Mouse (Mus musculus) layer of hippocampus, postnatal 36 days (tissue): ENCODE data around the gene Fermt3. TPM values are rescaled to one million over a fixed set of nuclear protein-coding genes. Genes with fewer than 3 reads are reported as not detected.
"Not testable (repeated sequence)": the region's sequence is repeated elsewhere in the genome, so short reads cannot be mapped to it uniquely, and the experiment has no call there.

Experiments
- DNase-seq, 2 experiments: peaks; one replicate each; pipeline ENCODE4 v3.0.0; 2022
- total RNA-seq, 2 experiments: library from RNA; stranded (reverse); gene quantifications; 2 replicates each; pipeline ENCODE4 v1.2.3; 2021

Fermt3 gene
- total RNA-seq, 2 experiments from 2014 or later, result 3.9 to 5.0 TPM

GRCm38 (mm10) chr19:7039088-7039720, 19.9 kb upstream of the Fermt3 start:
- peak in 1 of 2 experiments; percentile 42 for DNase-seq

DNA sequence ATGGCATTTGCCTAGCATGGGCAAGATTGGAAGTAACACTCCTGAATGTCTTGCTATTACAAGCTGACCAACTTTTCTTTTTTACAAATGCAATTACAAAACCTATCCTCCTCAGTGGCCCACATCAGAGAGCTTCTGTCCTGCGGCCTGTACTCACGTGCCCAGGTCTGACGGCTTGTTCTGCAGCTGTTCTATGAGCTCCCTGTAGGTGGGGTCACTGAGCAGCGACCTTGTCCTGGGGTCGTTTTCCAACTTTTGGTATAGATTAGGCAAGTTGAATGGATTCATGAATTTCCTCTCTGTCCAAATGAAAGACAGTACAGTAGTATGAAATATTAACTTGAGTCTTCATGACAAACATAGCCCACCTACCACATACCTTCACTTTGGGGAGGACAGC, 14.7 kb upstream of the Fermt3 start:
- DNase-seq, result no peak

GRCm38 (mm10) chr19:7029531-7029930, 10.3 kb upstream of the Fermt3 start:
- DNase-seq, result no peak

GRCm38 (mm10) chr19:7020224-7020641, 964 bp upstream of the Fermt3 start:
- DNase-seq, result no peak

DNA sequence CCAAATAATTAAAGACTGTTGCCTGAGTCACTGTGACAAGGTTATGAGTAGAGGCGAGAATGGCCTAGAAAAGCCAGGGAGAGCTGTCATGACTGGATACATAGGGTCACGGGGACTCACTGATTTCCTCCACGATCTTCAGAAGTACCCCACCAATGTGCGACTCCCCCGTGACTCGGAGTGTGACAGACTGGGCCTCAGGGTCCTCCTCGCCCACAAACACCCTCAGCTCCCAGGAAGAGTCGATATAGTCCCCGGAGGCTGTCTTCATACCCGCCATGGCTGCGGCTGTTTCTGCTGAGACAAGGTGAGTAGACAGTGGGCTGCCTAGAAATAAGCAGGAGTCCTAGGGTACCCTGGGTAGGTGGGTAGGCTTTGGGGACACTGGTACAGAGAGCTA, 723 bp downstream of the Fermt3 start:
- no peak for DNase-seq

- no peak for DNase-seq
Observed at GRCm38 (mm10) chr19:7017541-7018457, 1.5 kb downstream of the Fermt3 start.

DNA sequence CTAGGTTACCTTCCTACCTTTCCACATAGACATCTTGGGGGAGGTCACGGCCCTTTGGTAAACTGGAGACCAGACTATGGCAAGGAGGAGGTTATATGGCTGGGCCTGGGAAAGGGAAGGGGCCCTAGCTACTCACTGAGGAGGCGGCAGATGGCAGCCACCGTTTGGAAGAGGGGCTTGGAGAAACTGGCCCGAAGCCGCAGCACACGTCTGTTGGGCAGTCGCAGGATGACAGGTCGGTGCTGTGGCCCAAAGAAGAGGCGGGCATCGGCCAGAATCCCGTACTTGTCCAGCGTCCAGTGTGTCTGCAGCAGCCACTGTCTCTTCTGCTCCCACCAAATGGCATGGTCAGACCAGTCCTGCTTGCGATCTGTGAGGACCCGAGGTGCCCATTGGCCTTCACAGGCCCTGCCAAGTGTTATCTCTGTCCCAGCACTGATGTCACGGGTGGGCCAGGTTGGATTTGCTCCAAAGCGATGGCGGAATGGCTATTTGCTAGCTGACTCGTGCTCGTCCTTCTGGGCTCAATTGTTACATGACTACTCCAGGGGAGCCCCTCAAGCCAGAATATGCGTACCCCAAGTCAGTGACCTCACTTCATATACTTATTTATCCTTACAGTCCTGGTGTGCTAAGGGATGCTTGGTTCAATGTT, 4.7 kb downstream of the Fermt3 start:
- no peak for DNase-seq

- no peak for DNase-seq
Observed at GRCm38 (mm10) chr19:7013984-7014383, 5.3 kb downstream of the Fermt3 start.

DNA sequence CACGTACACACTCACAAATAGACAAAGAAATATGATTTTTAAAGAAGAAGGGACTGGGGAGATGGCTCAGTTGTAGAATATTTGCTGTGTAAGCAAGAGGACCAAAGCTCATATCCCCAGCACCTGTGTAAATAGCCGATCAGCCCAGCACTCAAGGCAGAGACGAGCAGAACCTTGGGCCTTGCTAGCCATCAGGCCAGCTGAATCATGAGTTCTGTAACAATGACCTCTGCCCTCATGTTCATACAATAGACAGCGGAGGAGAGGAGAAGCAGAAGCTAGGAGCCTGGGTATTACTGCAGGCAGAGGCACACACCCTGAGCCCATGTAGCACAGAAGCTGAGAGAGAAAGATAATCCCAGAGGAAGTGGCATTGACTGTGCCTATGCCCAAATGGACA, 6.8 kb downstream of the Fermt3 start:
- DNase-seq, result no peak

GRCm38 (mm10) chr19:7006892-7007593, 12.2 kb downstream of the Fermt3 start:
- DNase-seq, result no peak

DNA sequence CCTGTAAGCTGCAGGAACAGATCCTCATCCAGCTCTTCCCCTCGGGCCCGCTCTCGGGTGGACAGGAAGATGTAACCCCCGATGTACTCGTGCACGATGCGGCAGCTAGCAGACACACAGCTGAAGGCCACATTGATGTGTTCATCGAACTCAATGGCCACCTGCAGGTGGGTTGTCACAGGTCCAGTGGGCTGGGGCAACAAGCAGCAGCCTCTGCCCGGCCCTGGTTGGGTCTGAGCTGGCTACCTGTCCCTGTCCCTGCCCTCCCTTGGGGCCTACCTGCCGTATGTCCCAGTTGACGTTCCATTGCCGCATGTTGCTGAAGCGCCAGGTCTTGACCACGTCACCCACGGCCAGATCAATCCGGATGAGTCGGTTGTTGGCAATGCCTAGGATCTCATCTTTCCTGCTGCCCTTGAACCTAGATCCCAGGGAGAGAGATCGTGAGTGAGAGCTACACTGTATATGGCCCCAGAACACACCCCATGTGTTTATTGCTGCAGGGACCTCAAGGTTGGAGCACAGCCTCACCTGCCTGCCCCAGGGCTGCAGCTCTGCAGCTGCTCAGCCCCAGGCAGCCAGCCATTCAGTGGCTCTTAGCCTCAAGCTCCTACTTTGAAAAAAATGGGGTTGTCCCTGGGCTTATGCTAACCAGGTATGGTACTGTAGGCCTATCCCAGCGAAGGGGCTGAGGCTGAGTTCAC, 19.8 kb downstream of the Fermt3 start:
- no peak for DNase-seq

- no peak for DNase-seq
Observed at GRCm38 (mm10) chr19:6997721-6998290, 21.5 kb downstream of the Fermt3 start.

- DNase-seq, result peak; percentile 82 to 83
Observed at GRCm38 (mm10) chr19:6996006-6996405, 23.3 kb downstream of the Fermt3 start, which contains the start of the genes Nudt22 and Trpt1. Gene Nudt22, minus strand, starts transcription at chr19:6996117. Gene Trpt1, plus strand, starts transcription at chr19:6996131.

DNA sequence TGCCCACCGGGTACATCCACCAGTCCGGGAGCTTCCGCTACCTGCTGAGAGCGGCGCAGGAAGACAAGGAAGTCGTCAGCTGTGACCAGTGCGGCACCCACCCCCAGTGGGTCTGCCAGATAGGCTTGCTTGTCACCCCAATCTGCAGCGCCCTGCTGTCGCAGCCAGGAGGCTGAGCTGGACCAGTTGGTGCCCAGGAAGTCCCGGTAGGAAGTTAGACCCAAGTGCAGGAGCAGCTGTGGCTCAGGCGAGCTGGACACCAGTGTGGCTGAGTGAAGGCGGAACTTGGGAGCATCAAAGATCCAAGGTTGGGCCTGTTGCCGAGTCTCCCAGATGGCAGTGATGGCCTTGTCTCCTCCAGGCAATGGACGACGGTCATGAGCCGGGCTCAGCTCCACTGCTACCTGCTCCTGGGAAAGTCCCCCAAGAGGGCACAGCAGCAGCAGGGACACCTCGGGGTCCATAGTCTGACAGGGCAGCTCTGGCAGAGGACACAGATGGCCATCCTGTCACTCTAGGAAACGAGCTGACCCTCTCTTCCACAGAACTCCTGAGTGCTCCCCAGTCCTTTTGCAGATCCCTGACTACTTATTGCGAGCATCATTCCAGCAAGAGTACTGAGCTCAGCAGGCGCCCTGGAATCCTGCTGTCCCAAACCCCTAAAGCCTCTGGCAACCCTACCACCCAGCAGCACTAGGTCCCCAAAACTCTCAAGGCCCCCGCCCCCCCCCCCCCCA, 23.8 kb downstream of the Fermt3 start:
- DNase-seq, result no peak

- DNase-seq, result no peak
Observed at GRCm38 (mm10) chr19:6994489-6994888, 24.8 kb downstream of the Fermt3 start.

- DNase-seq, result no peak
Observed at GRCm38 (mm10) chr19:6994002-6994401, 25.3 kb downstream of the Fermt3 start.

GRCm38 (mm10) chr19:6993011-6993770, 26.1 kb downstream of the Fermt3 start:
- DNase-seq, result no peak

- DNase-seq, result peak; percentile 93
Observed at GRCm38 (mm10) chr19:6992011-6992858, 27.0 kb downstream of the Fermt3 start, which contains the start of gene Dnajc4. Gene Dnajc4, minus strand, starts transcription at chr19:6992572.

GRCm38 (mm10) chr19:6991166-6991565, 28.1 kb downstream of the Fermt3 start:
- DNase-seq, result not testable (repeated sequence)
